Mouse (Mus musculus): ENCODE data around the gene Specc1. TPM values are rescaled to one million over a fixed set of nuclear protein-coding genes. Genes with fewer than 3 reads are reported as not detected.
"Not testable (repeated sequence)": the region's sequence is repeated elsewhere in the genome, so short reads cannot be mapped to it uniquely, and the experiment has no call there.

Gene Specc1
- polyA plus RNA-seq (2017; shearing (Covaris generic)) = 1 to 10 TPM; 2.6 to 3.4 TPM

- ATAC-seq = peak; percentile 93
Observed at GRCm38 (mm10) chr11:61956572-61957295, at the start of gene Specc1. TSS of gene Specc1 (plus strand) at chr11:61956763.

- no peak for ATAC-seq
Observed at GRCm38 (mm10) chr11:61908315-61908714, 48.2 kb upstream of the Specc1 start.

- ATAC-seq = no peak
Observed at GRCm38 (mm10) chr11:61919702-61920101, 36.9 kb upstream of the Specc1 start.

GRCm38 (mm10) chr11:61923309-61923708, 33.3 kb upstream of the Specc1 start:
- ATAC-seq = no peak

GRCm38 (mm10) chr11:61929323-61930097, 27.1 kb upstream of the Specc1 start:
- ATAC-seq = no peak

- ATAC-seq = peak; percentile 90
Observed at GRCm38 (mm10) chr11:61930098-61930517, 26.5 kb upstream of the Specc1 start, which contains the start of gene Akap10. TSS of gene Akap10 (minus strand) at chr11:61930252.

- peak; percentile 35 for ATAC-seq
Observed at GRCm38 (mm10) chr11:61930640-61931586, 25.6 kb upstream of the Specc1 start.

GRCm38 (mm10) chr11:61937761-61938160, 18.8 kb upstream of the Specc1 start:
- no peak for ATAC-seq

GRCm38 (mm10) chr11:61942903-61943302, 13.7 kb upstream of the Specc1 start:
- no peak for ATAC-seq

GRCm38 (mm10) chr11:61944417-61944816, 12.1 kb upstream of the Specc1 start:
- ATAC-seq = no peak

- no peak for ATAC-seq
Observed at GRCm38 (mm10) chr11:61946608-61947007, 10.0 kb upstream of the Specc1 start.

GRCm38 (mm10) chr11:61949315-61949714, 7.2 kb upstream of the Specc1 start:
- peak; percentile 49 for ATAC-seq

GRCm38 (mm10) chr11:61950632-61951031, 5.9 kb upstream of the Specc1 start:
- ATAC-seq = peak; percentile 54

GRCm38 (mm10) chr11:61955136-61955535, 1.4 kb upstream of the Specc1 start:
- ATAC-seq = no peak

- ATAC-seq = no peak
Observed at GRCm38 (mm10) chr11:61955951-61956350, 612 bp upstream of the Specc1 start.

GRCm38 (mm10) chr11:61957296-61957813, 792 bp downstream of the Specc1 start:
- ATAC-seq = no peak

- not testable (repeated sequence) for ATAC-seq
Observed at GRCm38 (mm10) chr11:61958706-61959105, 2.1 kb downstream of the Specc1 start.

GRCm38 (mm10) chr11:61960096-61960495, 3.5 kb downstream of the Specc1 start:
- no peak for ATAC-seq

- no peak for ATAC-seq
Observed at GRCm38 (mm10) chr11:61962684-61963083, 6.1 kb downstream of the Specc1 start.

GRCm38 (mm10) chr11:61963193-61963592, 6.6 kb downstream of the Specc1 start:
- ATAC-seq = no peak

- no peak for ATAC-seq
Observed at GRCm38 (mm10) chr11:61964611-61965010, 8.0 kb downstream of the Specc1 start.

- ATAC-seq = no peak
Observed at GRCm38 (mm10) chr11:61967034-61967433, 10.5 kb downstream of the Specc1 start.
